Mouse (Mus musculus): ENCODE measurements around the gene Creld2. TPM values are rescaled to one million over a fixed set of nuclear protein-coding genes. Genes with fewer than 3 reads are reported as not detected.

The Creld2 gene
- polyA plus RNA-seq, 1 experiment from 2014 or later = 65.8 TPM

DNA sequence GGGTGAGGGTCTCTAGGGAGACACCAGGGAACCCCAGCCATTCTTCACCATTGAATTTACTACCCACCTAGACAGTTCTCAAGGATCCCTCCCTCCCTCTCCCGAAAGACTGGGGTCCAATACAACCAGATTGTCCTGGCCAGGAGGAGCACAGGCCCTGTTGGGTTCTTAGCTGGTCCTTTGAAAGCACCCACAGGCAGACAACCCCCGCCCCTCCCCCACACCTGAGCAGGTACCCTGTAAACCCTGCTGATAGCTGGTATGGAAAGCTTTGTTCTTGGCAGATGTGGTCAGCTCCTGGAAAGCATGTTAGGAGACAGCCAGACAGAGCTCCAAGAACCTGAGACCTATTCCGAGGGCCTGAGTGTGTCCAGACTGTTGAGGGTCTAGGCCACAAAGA, 41.3 kb downstream of the Creld2 start:
- Histone ChIP-seq H3K27ac (ENCODE audit: low read depth, low read length) (no peak overlapping the region), H3K4me2 (ENCODE audit: low read length) (no peak overlapping the region), H3K4me1 (ENCODE audit: control insufficient read depth, insufficient read depth, low read length) (peaks cover 11% of the 10 kb centered on the region), H3K4me3 (ENCODE audit: low read depth, low read length) (no peak overlapping the region), H3K27me3 (replicated peaks; ENCODE audit: control insufficient read depth, insufficient read depth, low read length) (no peaks in the 10 kb centered on the region), H3K9ac (ENCODE audit: low read length) (no peak overlapping the region), H3K36me3 (ENCODE audit: control insufficient read depth, insufficient read depth, low read length) (peaks cover 16% of the 10 kb centered on the region), H3K9me3 (replicated peaks; ENCODE audit: control insufficient read depth, low read length) (no peaks in the 10 kb centered on the region)
- DNase-seq (ENCODE audit: low spot score) (no peak), ATAC-seq (no peak)
- 93% methylated on average over 3 of the region's 3 CpGs for WGBS

DNA sequence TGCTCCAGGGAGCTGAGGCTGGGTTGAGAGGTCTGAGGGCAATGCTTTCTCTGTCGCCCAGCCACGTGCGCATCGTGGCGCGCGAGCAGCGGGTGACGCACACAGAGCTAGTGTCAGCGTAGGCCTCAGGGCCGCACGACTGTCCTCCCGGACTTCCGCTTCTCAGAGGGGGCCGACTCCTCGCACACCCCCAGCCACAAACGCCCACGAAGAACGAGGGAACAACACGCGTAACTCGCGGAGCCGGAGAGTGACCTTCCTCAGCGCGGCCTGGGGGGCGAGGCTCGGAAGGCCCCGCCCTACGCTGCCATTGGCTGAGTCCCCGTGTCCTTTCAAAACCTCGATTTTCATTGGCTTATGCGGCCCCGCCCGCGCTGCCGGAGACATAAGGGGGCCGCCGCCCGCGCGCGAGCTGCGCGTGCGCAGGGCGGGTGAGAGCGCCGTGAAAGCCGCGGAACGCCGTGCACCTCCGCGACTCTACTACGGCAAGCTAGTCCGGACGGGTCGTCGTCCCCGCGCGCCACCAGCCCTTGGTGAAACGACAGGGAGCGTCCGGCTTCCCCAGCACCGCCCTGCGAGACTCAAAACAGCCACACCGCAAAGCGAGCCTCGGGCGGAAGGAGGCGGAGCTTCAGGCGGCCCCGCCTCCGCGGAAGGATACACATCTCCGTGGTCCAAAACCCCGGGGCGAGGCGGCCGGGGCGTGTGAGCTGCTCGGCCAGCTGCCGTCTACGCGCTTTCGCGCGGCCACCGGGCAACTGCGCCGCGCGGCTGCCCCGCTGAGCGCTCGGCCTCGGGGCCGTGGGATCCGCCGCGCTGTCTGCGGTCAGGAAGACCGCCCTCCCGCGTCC, 42.6 kb downstream of the Creld2 start, which contains the start of gene Pim3:
TSS of gene Pim3 (plus strand) at position 415 of the 851 bp plus-strand sequence.
- DNase-seq (ENCODE audit: low spot score) (peak; percentile 99), ATAC-seq (peak; percentile 88)
- no peaks in the 10 kb centered on the region for H3K9me3 ChIP-seq (replicated peaks; ENCODE audit: control insufficient read depth, low read length)
- H3K9ac ChIP-seq (ENCODE audit: low read length) = peak within 1 kb of the TSS; percentile 89
- under 1% methylated on average over 99 of the region's 107 CpGs for WGBS
- H3K4me3 ChIP-seq (ENCODE audit: low read depth, low read length) = peak within 1 kb of the TSS; percentile 88
- H3K4me2 ChIP-seq (ENCODE audit: low read length) = peak within 1 kb of the TSS; percentile 92
- H3K4me1 ChIP-seq (ENCODE audit: control insufficient read depth, insufficient read depth, low read length) = peaks cover 11% of the 10 kb centered on the region
- H3K27me3 ChIP-seq (replicated peaks; ENCODE audit: control insufficient read depth, insufficient read depth, low read length) = no peaks in the 10 kb centered on the region
- peak within 1 kb of the TSS; percentile 98 for H3K27ac ChIP-seq (ENCODE audit: low read depth, low read length)
- peaks cover 28% of the 10 kb centered on the region for H3K36me3 ChIP-seq (ENCODE audit: control insufficient read depth, insufficient read depth, low read length)

DNA sequence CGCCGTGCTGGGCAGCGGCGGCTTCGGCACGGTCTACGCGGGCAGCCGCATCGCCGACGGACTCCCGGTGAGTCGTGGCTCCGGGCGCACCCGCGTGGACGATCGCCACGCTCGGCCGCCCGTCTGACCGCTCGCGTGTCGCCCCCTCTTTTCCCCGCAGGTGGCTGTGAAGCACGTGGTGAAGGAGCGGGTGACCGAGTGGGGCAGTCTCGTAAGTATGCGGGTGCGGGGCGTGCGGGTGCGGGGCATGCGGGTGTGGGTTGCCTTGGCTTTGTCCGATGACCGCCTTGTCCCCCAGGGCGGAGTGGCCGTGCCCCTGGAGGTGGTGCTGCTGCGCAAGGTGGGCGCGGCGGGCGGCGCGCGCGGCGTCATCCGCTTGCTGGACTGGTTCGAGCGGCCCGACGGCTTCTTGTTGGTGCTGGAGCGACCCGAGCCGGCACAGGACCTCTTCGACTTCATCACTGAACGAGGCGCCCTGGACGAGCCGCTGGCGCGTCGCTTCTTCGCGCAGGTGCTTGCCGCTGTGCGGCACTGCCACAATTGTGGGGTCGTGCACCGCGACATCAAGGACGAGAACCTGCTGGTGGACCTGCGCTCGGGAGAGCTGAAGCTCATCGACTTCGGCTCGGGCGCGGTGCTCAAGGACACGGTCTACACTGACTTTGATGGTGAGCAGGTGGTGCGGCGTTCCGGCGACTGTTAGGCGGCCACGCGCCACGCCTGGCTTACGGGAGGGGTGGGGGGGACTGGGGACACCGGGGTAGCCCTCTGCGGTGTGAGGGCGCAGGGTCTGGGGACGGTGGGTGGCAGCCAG, 43.6 kb downstream of the Creld2 start:
- ATAC-seq (peak; percentile 3), DNase-seq (ENCODE audit: low spot score) (peak; percentile 45)
- WGBS = under 1% methylated on average over 93 of the region's 98 CpGs
- Histone ChIP-seq H3K9ac (ENCODE audit: low read length) (peak overlapping the region; percentile 89), H3K36me3 (ENCODE audit: control insufficient read depth, insufficient read depth, low read length) (peaks cover 31% of the 10 kb centered on the region), H3K4me3 (ENCODE audit: low read depth, low read length) (peak overlapping the region; percentile 88), H3K27me3 (replicated peaks; ENCODE audit: control insufficient read depth, insufficient read depth, low read length) (no peaks in the 10 kb centered on the region), H3K27ac (ENCODE audit: low read depth, low read length) (peak overlapping the region; percentile 98), H3K4me2 (ENCODE audit: low read length) (peak overlapping the region; percentile 92), H3K4me1 (ENCODE audit: control insufficient read depth, insufficient read depth, low read length) (peaks cover 11% of the 10 kb centered on the region), H3K9me3 (replicated peaks; ENCODE audit: control insufficient read depth, low read length) (no peaks in the 10 kb centered on the region)

DNA sequence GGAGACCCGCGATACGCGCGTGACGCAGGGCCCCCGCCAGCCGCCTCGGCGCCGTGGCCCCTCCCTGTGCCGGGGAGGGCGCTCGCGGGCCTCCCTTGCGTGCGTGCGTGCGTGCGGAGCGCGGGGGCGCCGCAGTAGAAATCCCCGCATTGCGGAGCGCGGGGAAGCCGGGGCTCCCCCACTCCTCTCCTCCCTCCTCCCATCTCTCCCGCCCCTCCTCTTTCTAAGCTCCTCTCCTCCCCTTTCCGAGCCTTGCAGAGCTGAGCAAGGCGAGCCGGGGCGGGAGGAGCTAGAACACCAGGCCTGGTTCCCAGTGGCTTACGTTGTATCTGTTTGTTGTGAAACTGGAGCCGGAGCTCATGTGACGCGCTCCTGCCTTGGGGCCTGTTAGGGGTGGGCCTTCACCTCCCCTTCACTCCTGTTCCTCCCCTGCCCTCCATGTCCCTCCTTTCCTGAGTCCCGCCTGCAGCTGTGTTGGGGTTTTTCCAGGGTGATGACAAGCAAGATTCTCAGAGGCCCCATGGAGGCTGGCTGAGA, 44.3 kb downstream of the Creld2 start:
- no peaks in the 10 kb centered on the region for H3K9me3 ChIP-seq (replicated peaks; ENCODE audit: control insufficient read depth, low read length)
- H3K36me3 ChIP-seq (ENCODE audit: control insufficient read depth, insufficient read depth, low read length) = peaks cover 31% of the 10 kb centered on the region
- peak; percentile 68 for ATAC-seq
- H3K4me3 ChIP-seq (ENCODE audit: low read depth, low read length) = peak overlapping the region; percentile 88
- H3K4me1 ChIP-seq (ENCODE audit: control insufficient read depth, insufficient read depth, low read length) = peaks cover 11% of the 10 kb centered on the region
- WGBS = under 1% methylated on average over 24 of the region's 39 CpGs
- peak overlapping the region; percentile 98 for H3K27ac ChIP-seq (ENCODE audit: low read depth, low read length)
- peak overlapping the region; percentile 89 for H3K9ac ChIP-seq (ENCODE audit: low read length)
- H3K27me3 ChIP-seq (replicated peaks; ENCODE audit: control insufficient read depth, insufficient read depth, low read length) = no peaks in the 10 kb centered on the region
- peak overlapping the region; percentile 92 for H3K4me2 ChIP-seq (ENCODE audit: low read length)
- peak; percentile 96 for DNase-seq (ENCODE audit: low spot score)

DNA sequence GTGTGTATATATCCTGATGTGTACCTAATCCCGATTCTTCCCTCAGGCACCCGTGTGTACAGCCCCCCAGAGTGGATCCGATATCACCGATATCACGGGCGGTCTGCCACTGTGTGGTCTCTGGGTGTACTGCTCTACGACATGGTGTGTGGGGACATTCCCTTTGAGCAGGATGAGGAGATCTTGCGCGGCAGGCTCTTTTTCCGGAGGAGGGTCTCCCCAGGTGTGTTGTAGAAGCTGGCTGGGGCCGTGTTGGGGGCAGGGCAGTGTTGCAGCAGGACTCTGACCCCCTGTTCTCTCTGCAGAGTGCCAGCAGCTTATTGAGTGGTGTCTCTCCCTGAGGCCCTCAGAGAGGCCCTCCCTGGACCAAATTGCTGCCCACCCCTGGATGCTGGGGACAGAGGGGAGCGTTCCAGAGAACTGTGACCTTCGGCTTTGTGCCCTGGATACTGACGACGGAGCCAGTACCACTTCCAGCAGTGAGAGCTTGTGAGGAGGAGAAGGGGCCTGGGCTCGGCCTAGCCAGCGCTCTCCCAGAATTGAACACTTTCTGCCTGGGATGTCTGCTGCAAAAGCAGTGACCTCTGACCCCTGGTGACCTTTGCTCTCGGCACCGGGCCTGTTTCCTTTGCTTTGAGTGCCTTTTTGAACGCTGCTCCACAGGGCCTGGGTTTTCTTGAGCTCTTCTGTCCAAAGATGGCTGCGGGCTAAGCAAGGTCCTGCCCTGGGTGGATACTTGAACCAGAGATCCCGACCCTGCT, 45.0 kb downstream of the Creld2 start:
- Histone ChIP-seq H3K27ac (ENCODE audit: low read depth, low read length) (peak overlapping the region; percentile 98), H3K4me2 (ENCODE audit: low read length) (peak overlapping the region; percentile 92), H3K36me3 (ENCODE audit: control insufficient read depth, insufficient read depth, low read length) (peaks cover 31% of the 10 kb centered on the region), H3K9ac (ENCODE audit: low read length) (peak overlapping the region; percentile 89), H3K9me3 (replicated peaks; ENCODE audit: control insufficient read depth, low read length) (no peaks in the 10 kb centered on the region), H3K27me3 (replicated peaks; ENCODE audit: control insufficient read depth, insufficient read depth, low read length) (no peaks in the 10 kb centered on the region), H3K4me1 (ENCODE audit: control insufficient read depth, insufficient read depth, low read length) (peaks cover 11% of the 10 kb centered on the region), H3K4me3 (ENCODE audit: low read depth, low read length) (peak overlapping the region; percentile 88)
- ATAC-seq = peak; percentile 8; the same call in 1 of the 2 replicates
- 54% methylated on average over 22 of the region's 22 CpGs for WGBS
- no peak for DNase-seq (ENCODE audit: low spot score)

DNA sequence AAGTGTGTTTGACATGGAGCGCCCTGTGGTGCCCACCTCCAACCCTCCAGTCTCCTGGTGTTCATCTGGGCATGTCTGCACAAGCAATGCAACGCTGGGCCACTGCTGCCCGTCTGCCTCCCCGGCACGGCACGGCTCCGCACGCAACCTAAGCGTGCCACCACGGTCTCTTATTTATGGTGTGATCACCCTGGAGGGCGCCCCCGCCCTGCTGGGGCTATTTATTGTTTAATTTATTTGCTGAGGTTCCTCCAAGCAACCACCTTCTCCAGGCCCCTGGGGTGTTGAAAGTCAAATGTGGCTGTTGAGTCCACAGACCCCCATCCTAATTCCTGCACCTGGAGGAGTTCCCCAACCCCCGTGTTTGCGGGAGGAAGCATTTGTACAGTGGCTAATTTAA, 45.6 kb downstream of the Creld2 start:
- H3K9ac ChIP-seq (ENCODE audit: low read length) = peak overlapping the region; percentile 18; the same call in 1 of the 2 replicates
- no peak for ATAC-seq
- WGBS = 92% methylated on average over 14 of the region's 14 CpGs
- no peaks in the 10 kb centered on the region for H3K9me3 ChIP-seq (replicated peaks; ENCODE audit: control insufficient read depth, low read length)
- no peak for DNase-seq (ENCODE audit: low spot score)
- peaks cover 11% of the 10 kb centered on the region for H3K4me1 ChIP-seq (ENCODE audit: control insufficient read depth, insufficient read depth, low read length)
- no peaks in the 10 kb centered on the region for H3K27me3 ChIP-seq (replicated peaks; ENCODE audit: control insufficient read depth, insufficient read depth, low read length)
- no peak overlapping the region for H3K4me3 ChIP-seq (ENCODE audit: low read depth, low read length)
- no peak overlapping the region for H3K27ac ChIP-seq (ENCODE audit: low read depth, low read length)
- no peak overlapping the region; the same call in 1 of the 2 replicates for H3K4me2 ChIP-seq (ENCODE audit: low read length)
- peaks cover 31% of the 10 kb centered on the region for H3K36me3 ChIP-seq (ENCODE audit: control insufficient read depth, insufficient read depth, low read length)

DNA sequence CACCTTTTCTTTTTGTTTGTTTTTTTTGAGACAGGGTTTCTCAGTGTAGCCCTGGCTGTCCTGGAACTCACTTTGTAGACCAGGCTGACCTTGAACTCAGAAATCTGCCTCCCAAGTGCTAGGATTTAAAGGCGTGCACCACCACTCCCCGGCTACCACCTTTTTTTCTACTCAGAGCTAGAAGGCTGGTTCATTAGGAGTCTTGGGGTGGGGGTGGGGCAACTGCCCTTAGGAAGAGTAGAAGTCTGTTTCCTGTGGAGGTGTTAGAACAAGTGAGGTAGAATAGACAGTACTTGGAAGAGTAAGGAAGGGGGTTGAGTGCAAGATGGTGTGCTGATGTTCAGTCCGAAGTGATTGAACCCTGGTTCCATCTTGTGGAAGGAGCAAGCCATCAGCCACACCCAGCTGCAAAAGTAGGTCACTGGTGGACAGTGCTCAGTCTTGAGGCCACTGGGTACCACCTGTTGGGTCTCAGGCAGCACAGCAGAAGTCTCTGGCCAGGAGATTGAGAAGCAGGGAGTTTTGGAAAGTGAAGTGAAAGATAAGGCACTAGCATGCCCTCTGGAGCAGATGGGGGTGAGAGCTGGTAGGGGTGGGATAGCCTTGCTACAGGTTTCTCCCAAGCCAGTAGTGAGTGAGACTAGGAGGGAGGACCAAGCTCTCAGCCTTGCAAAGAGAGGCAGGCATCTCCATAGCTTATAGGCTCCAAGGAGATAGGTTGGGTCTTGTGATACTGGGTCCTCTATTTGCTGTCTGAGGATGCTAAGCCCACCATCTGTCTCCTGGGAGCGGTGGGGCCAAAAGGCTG, 46.6 kb downstream of the Creld2 start:
- Histone ChIP-seq H3K4me1 (ENCODE audit: control insufficient read depth, insufficient read depth, low read length) (peaks cover 11% of the 10 kb centered on the region), H3K4me2 (ENCODE audit: low read length) (no peak overlapping the region), H3K36me3 (ENCODE audit: control insufficient read depth, insufficient read depth, low read length) (peaks cover 31% of the 10 kb centered on the region), H3K9me3 (replicated peaks; ENCODE audit: control insufficient read depth, low read length) (no peaks in the 10 kb centered on the region), H3K27ac (ENCODE audit: low read depth, low read length) (no peak overlapping the region), H3K9ac (ENCODE audit: low read length) (no peak overlapping the region), H3K4me3 (ENCODE audit: low read depth, low read length) (no peak overlapping the region), H3K27me3 (replicated peaks; ENCODE audit: control insufficient read depth, insufficient read depth, low read length) (no peaks in the 10 kb centered on the region)
- DNase-seq (ENCODE audit: low spot score) (no peak), ATAC-seq (no peak)
- 88% methylated on average over 4 of the region's 4 CpGs for WGBS
